Mouse (Mus musculus) CH12.LX (cell line): ENCODE results near the gene Slc4a2. TPM values are rescaled to one million over a fixed set of nuclear protein-coding genes. Genes with fewer than 3 reads are reported as not detected.

Experiments
- DNase-seq: peaks from one replicate; pipeline ENCODE4 v3.0.0-alpha.2; 2013; ENCODE audit errors: extremely low read depth
- H3K27ac ChIP-seq: 2 replicates; pipeline ENCODE4 v1.5.1; 2012; ENCODE audit warnings: low read depth, mild to moderate bottlenecking, control low read depth, moderate library complexity; ENCODE audit not compliant: insufficient read depth
- H3K27me3 ChIP-seq: replicated peaks from 2 replicates; pipeline ENCODE3; 2012; ENCODE audit warnings: inconsistent platforms
- H3K36me3 ChIP-seq, 2 experiments: replicated peaks in 1 of 2; 2 replicates each; pipeline versions ENCODE3 to v1.6.1; 2012; ENCODE audit warnings: inconsistent platforms in 1 of 2, low read length in 1 of 2, mild to moderate bottlenecking in 1 of 2, mixed read lengths in 1 of 2, moderate library complexity in 1 of 2; ENCODE audit not compliant: control insufficient read depth in 1 of 2, insufficient read depth in 1 of 2
- H3K4me1 ChIP-seq, 2 experiments: 2 replicates each; pipeline ENCODE4 v1.6.1; 2012; ENCODE audit warnings: inconsistent platforms in 1 of 2, moderate library complexity in 1 of 2; ENCODE audit not compliant: insufficient read depth in 2 of 2, control insufficient read depth in 1 of 2
- H3K4me2 ChIP-seq: 2 replicates; pipeline ENCODE4 v1.6.1; 2012; ENCODE audit warnings: low read depth, mild to moderate bottlenecking, control low read depth; ENCODE audit not compliant: poor library complexity, insufficient read depth, severe bottlenecking
- H3K4me3 ChIP-seq, 3 experiments: fragments of 150-350 bp in 1 of 3; sonication (generic) in 1 of 3; replicated peaks in 1 of 3; 2 replicates each; pipeline versions ENCODE3 to v1.5.1; 2011 to 2012; ENCODE audit warnings: low read depth in 2 of 3, low read length in 2 of 3, mild to moderate bottlenecking in 2 of 3, moderate library complexity in 2 of 3, control low read depth in 1 of 3, improper control_type of control experiment in 1 of 3, inconsistent platforms in 1 of 3, mixed read lengths in 1 of 3; ENCODE audit not compliant: poor library complexity in 1 of 3
- H3K79me2 ChIP-seq: replicated peaks from 2 replicates; pipeline ENCODE4 v1.6.1; 2012; ENCODE audit warnings: mild to moderate bottlenecking, moderate library complexity; ENCODE audit not compliant: control insufficient read depth, poor library complexity, insufficient read depth, severe bottlenecking; ENCODE audit errors: extremely low read depth
- H3K9ac ChIP-seq: 2 replicates; pipeline ENCODE4 v1.6.1; 2012; ENCODE audit warnings: low read depth, mild to moderate bottlenecking, control low read depth, moderate library complexity; ENCODE audit not compliant: insufficient read depth
- H3K9me3 ChIP-seq: replicated peaks from 2 replicates; pipeline ENCODE3; 2012; ENCODE audit warnings: low read length, inconsistent platforms, mixed read lengths
- BHLHE40 ChIP-seq: IDR thresholded peaks from 2 replicates; pipeline ENCODE4 v1.6.1; 2011; ENCODE audit warnings: mild to moderate bottlenecking, low read depth, low read length, improper control_type of control experiment
- CTCF ChIP-seq, 2 experiments: IDR thresholded peaks in 1 of 2; conservative IDR thresholded peaks in 1 of 2; 2 replicates each; pipeline ENCODE4 v1.5.1; 2011 to 2012; ENCODE audit warnings: low read depth in 2 of 2, low read length in 2 of 2, improper control_type of control experiment in 1 of 2, inconsistent platforms in 1 of 2, mild to moderate bottlenecking in 1 of 2, moderate library complexity in 1 of 2
- ELF1 ChIP-seq: IDR thresholded peaks from 2 replicates; pipeline ENCODE4 v1.6.1; 2014; ENCODE audit warnings: low read depth, mild to moderate bottlenecking, inconsistent platforms, low read length, improper control_type of control experiment
- EP300 ChIP-seq: IDR thresholded peaks from 2 replicates; pipeline ENCODE4 v1.6.1; 2011; ENCODE audit warnings: low read length, improper control_type of control experiment
- HCFC1 ChIP-seq: IDR thresholded peaks from 2 replicates; pipeline ENCODE4 v1.6.1; 2012; ENCODE audit warnings: low read depth, mild to moderate bottlenecking, inconsistent platforms, low read length, improper control_type of control experiment
- IRF4 ChIP-seq: IDR thresholded peaks from 2 replicates; pipeline ENCODE4 v1.6.1; 2014; ENCODE audit warnings: low read depth, mild to moderate bottlenecking, inconsistent platforms, low read length, improper control_type of control experiment
- JUND ChIP-seq: conservative IDR thresholded peaks from 2 replicates; pipeline ENCODE4 v1.6.1; 2011; ENCODE audit warnings: low read depth, low read length, improper control_type of control experiment
- KAT2A ChIP-seq: IDR thresholded peaks from 2 replicates; pipeline ENCODE4 v1.6.1; 2012; ENCODE audit warnings: low read length, improper control_type of control experiment, inconsistent platforms; ENCODE audit not compliant: insufficient replicate concordance
- MAFK ChIP-seq: IDR thresholded peaks from 2 replicates; pipeline ENCODE4 v1.6.1; 2011; ENCODE audit warnings: low read length, improper control_type of control experiment; ENCODE audit not compliant: insufficient replicate concordance
- MAX ChIP-seq: IDR thresholded peaks from 2 replicates; pipeline ENCODE4 v1.6.1; 2011; ENCODE audit warnings: low read length, improper control_type of control experiment
- MAZ ChIP-seq: IDR thresholded peaks from 2 replicates; pipeline ENCODE4 v1.6.1; 2012; ENCODE audit warnings: low read depth, mild to moderate bottlenecking, inconsistent platforms, low read length, improper control_type of control experiment, moderate library complexity
- NELFE ChIP-seq: IDR thresholded peaks from 2 replicates; pipeline ENCODE4 v1.6.1; 2011; ENCODE audit warnings: low read depth, low read length, improper control_type of control experiment
- RAD21 ChIP-seq: IDR thresholded peaks from 2 replicates; pipeline ENCODE4 v1.6.1; 2011; ENCODE audit warnings: low read depth, mild to moderate bottlenecking, low read length, improper control_type of control experiment, moderate library complexity
- RCOR1 ChIP-seq: conservative IDR thresholded peaks from 2 replicates; pipeline ENCODE4 v1.6.1; 2012; ENCODE audit warnings: low read depth, mild to moderate bottlenecking, inconsistent platforms, low read length, improper control_type of control experiment
- SMC3 ChIP-seq: IDR thresholded peaks from 2 replicates; pipeline ENCODE4 v1.6.1; 2011; ENCODE audit warnings: low read depth, low read length, improper control_type of control experiment
- USF2 ChIP-seq: conservative IDR thresholded peaks from 2 replicates; pipeline ENCODE4 v1.6.1; 2011; ENCODE audit warnings: low read depth, low read length, improper control_type of control experiment
- ZC3H11A ChIP-seq: IDR thresholded peaks from 2 replicates; pipeline ENCODE4 v1.6.1; 2012; ENCODE audit warnings: low read depth, mild to moderate bottlenecking, inconsistent platforms, low read length, improper control_type of control experiment
- ZMIZ1 ChIP-seq: IDR thresholded peaks from 2 replicates; pipeline ENCODE4 v1.6.1; 2012; ENCODE audit warnings: low read depth, mild to moderate bottlenecking, inconsistent platforms, low read length, improper control_type of control experiment
- ZNF384 ChIP-seq: IDR thresholded peaks from 2 replicates; pipeline ENCODE4 v1.6.1; 2012; ENCODE audit warnings: low read depth, low read length, improper control_type of control experiment, inconsistent platforms
- dilution Hi-C: fragments of 300-500 bp; cut with MboI; formaldehyde crosslinking; loops from 2 replicates; pipeline ENCODE4 v1.14.3; 2020; ENCODE audit warnings: low sequenced_read_pairs; ENCODE audit not compliant: extremely low pct_unique_long_range_greater_than_20kb, extremely low pct_ligation_motif_present
- in situ Hi-C: fragments of 300-500 bp; cut with MboI; formaldehyde crosslinking; loops from 3 replicates; pipeline ENCODE4 v1.14.3; 2019; ENCODE audit warnings: low sequenced_read_pairs, low pct_ligation_motif_present, low pct_unique_long_range_greater_than_20kb, mixed read lengths
- polyA plus RNA-seq: library from polyadenylated mRNA; unstranded; fragments of >175 nt; gene quantifications from 2 replicates; pipeline ENCODE4 v1.2.1, GENCODE M21; 2012; ENCODE audit warnings: low read depth; ENCODE audit not compliant: insufficient read length
- total RNA-seq, 2 experiments: library from RNA; depleted of rRNA; stranded (reverse); fragments of 300-350 nt in 1 of 2; fragments of >200 nt in 1 of 2; gene quantifications; 2 replicates each; pipeline ENCODE4 v1.2.3; 2012 to 2014

Gene Slc4a2
- total and polyA plus RNA-seq, 3 experiments: 12.9 to 27.2 (median 18.6) TPM

- dilution Hi-C loops: no loop called here
- Histone ChIP-seq H3K9me3 (no peaks in the 10 kb centered on the region), H3K9ac (no peak overlapping the region), H3K36me3 (peaks cover 63 to 97% of the 10 kb centered on the region in 2 experiments), H3K27me3 (no peaks in the 10 kb centered on the region)
- in situ Hi-C loops: no loop called here
- no peak for DNase-seq
- TF ChIP-seq SMC3: no peak
- no peak for TF ChIP-seq ELF1
- no peak for TF ChIP-seq RAD21
- no peak for TF ChIP-seq HCFC1
- no peak for TF ChIP-seq KAT2A
- no peak for TF ChIP-seq EP300
- TF ChIP-seq, all 38 proteins: peak for 0
- no peak overlapping the region for H3K27ac ChIP-seq
- H3K4me3 ChIP-seq: no peak overlapping the region
- H3K4me2 ChIP-seq: no peak overlapping the region
- H3K4me1 ChIP-seq: peaks cover 0 to 13% of the 10 kb centered on the region in 2 experiments; a peak in 2 of 4 replicates
- H3K79me2 ChIP-seq: no peaks in the 10 kb centered on the region
These were observed 18.2 kb upstream of the Slc4a2 start for GRCm38 (mm10) chr5:24405389-24405876.

- Histone ChIP-seq H3K4me1 (peaks cover 0 to 13% of the 10 kb centered on the region in 2 experiments; a peak in 2 of 4 replicates), H3K27me3 (no peaks in the 10 kb centered on the region), H3K79me2 (no peaks in the 10 kb centered on the region), H3K4me2 (no peak overlapping the region), H3K27ac (no peak overlapping the region), H3K4me3 (no peak overlapping the region), H3K9ac (no peak overlapping the region), H3K9me3 (no peaks in the 10 kb centered on the region), H3K36me3 (peaks cover 38 to 74% of the 10 kb centered on the region in 2 experiments)
- DNase-seq: no peak
- in situ Hi-C loops (no loop called here), dilution Hi-C loops (no loop called here)
- TF ChIP-seq JUND: no peak
- no peak for TF ChIP-seq MAFK
- TF ChIP-seq IRF4: no peak
- TF ChIP-seq ZC3H11A: no peak
- TF ChIP-seq BHLHE40: no peak
- TF ChIP-seq MAX: no peak
- no peak for TF ChIP-seq ZNF384
- TF ChIP-seq RCOR1: no peak
- no peak for TF ChIP-seq USF2
- TF ChIP-seq MAZ: no peak
- no peak for TF ChIP-seq NELFE
- no peak for TF ChIP-seq ZMIZ1
- TF ChIP-seq KAT2A: no peak
- TF ChIP-seq RAD21: no peak
- no peak for TF ChIP-seq CTCF (conservative IDR thresholded peaks at IDR 0.05 in 1 of 2, IDR thresholded peaks at IDR 0.05 in 1 of 2; ENCODE audit: low read depth in 2 of 2, low read length in 2 of 2)
These were observed 15.0 kb upstream of the Slc4a2 start for GRCm38 (mm10) chr5:24408651-24409050.
